ENCODE assay signal across 11 mouse cellular contexts in the genomic region with DNA sequence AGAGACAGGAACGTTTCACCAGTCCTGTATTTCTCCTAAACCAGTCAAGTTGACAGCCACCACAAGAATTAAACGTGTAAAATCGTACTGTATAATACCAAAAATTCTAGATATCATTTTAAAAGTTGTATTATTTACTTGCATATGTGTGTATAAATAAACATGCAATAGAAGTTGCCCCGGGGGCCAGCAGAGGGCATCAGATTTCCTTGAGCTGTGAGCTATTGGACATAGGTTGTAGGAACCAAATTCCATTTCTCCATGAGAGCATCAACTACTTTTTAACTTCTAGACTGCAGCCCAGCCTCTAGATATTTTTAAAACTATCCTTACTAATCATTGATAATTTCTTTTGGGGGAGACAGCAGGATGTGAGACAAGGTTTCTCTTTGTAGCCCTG. TPM values are rescaled to one million over a fixed set of nuclear protein-coding genes. Genes with fewer than 3 reads are reported as not detected.
DNase-seq lines count a peak whose midpoint lies in the region; ATAC-seq and TF ChIP-seq lines count a peak whose summit lies in the region.
"Had no signal": no experiment of that assay in that cellular context is flagged by ENCODE, and none has a peak within 500 bp of the region (broad histone marks: within the 10 kb centered on the region; RNA-seq: fewer than 3 reads in every experiment).

No protein-coding gene starts in this region.

- 91% methylated on average over 4 of the region's 4 CpGs for WGBS in intestine, embryonic 14.5 days
- WGBS in intestine, embryonic 16.5 days = 88% methylated on average over 4 of the region's 4 CpGs
- 91% methylated on average over 4 of the region's 4 CpGs for WGBS in thymus, adult 2 months
- WGBS in hindbrain, embryonic 13.5 days = 93% methylated on average over 4 of the region's 4 CpGs

- ATAC-seq in intestine, embryonic 14.5 days (replicated peaks; ENCODE audit: low FRiP score, low TSS enrichment, low read depth) = no peak
- no peak for ATAC-seq in intestine, embryonic 16.5 days
- no peak for ATAC-seq in hindbrain, embryonic 13.5 days (ENCODE audit: low FRiP score)

- H3K27ac ChIP-seq in intestine, embryonic 14.5 days (ENCODE audit: low read depth) = no peak overlapping the region
- H3K27ac ChIP-seq in intestine, embryonic 16.5 days (ENCODE audit: low read length) = no peak overlapping the region
- no peak overlapping the region for H3K27ac ChIP-seq in CH12.LX (ENCODE audit: insufficient read depth, low read depth)
- H3K27ac ChIP-seq in gastrocnemius, adult 2 months = no peak overlapping the region
- no peak overlapping the region for H3K27ac ChIP-seq in thymus, adult 2 months (ENCODE audit: control insufficient read depth, insufficient read depth, low read length)
- H3K27ac ChIP-seq in hindbrain, embryonic 13.5 days = no peak overlapping the region

- TF ChIP-seq EP300 in CH12.LX (IDR thresholded peaks at IDR 0.05; ENCODE audit: low read length) = no peak

- in situ Hi-C loops in CH12.LX (cut with MboI; ENCODE audit: low pct_ligation_motif_present, low pct_unique_long_range_greater_than_20kb, low sequenced_read_pairs) = no loop called here

- H3K4me2 ChIP-seq in intestine, embryonic 14.5 days (ENCODE audit: low read length) = no peak overlapping the region
- H3K4me2 ChIP-seq in intestine, embryonic 16.5 days (ENCODE audit: low read depth, low read length) = no peak overlapping the region
- no peak overlapping the region for H3K4me2 ChIP-seq in CH12.LX (ENCODE audit: insufficient read depth, low read depth, poor library complexity, severe bottlenecking)
- no peak overlapping the region for H3K4me2 ChIP-seq in hindbrain, embryonic 13.5 days

- no peaks in the 10 kb centered on the region; the same call in 1 of the 2 replicates for H3K79me2 ChIP-seq in CH12.LX (replicated peaks; ENCODE audit: control insufficient read depth, extremely low read depth, insufficient read depth, poor library complexity, severe bottlenecking)

- intact Hi-C loops in gastrocnemius, adult 2 months (cut with DNase I) = no loop called here
- intact Hi-C loops in left cerebral cortex, postnatal 4 days (cut with DNase I) = loop anchor here (10.0 kb wide), 1 partner anchor 87 kb away; no protein-coding TSS in a partner anchor

- TF ChIP-seq RAD21 in CH12.LX (IDR thresholded peaks at IDR 0.05; ENCODE audit: low read depth, low read length) = peak; percentile 59

- H3K27me3 ChIP-seq in intestine, embryonic 14.5 days (replicated peaks; ENCODE audit: control insufficient read depth, insufficient read depth, low read length) = no peaks in the 10 kb centered on the region
- no peaks in the 10 kb centered on the region for H3K27me3 ChIP-seq in intestine, embryonic 16.5 days (replicated peaks; ENCODE audit: control insufficient read depth, insufficient read depth, low read length)
- H3K27me3 ChIP-seq in CH12.LX (replicated peaks) = no peaks in the 10 kb centered on the region
- no peaks in the 10 kb centered on the region for H3K27me3 ChIP-seq in thymus, adult 2 months (ENCODE audit: control insufficient read depth, insufficient read depth, low read length)
- no peaks in the 10 kb centered on the region for H3K27me3 ChIP-seq in hindbrain, embryonic 13.5 days
- H3K27me3 ChIP-seq: megakaryocyte, embryonic 14.5 days had no signal

- no peaks in the 10 kb centered on the region for H3K9me3 ChIP-seq in intestine, embryonic 14.5 days (ENCODE audit: control insufficient read depth, low read length)
- H3K9me3 ChIP-seq in intestine, embryonic 16.5 days (ENCODE audit: control insufficient read depth, low read length) = no peaks in the 10 kb centered on the region
- H3K9me3 ChIP-seq in CH12.LX (replicated peaks; ENCODE audit: low read length) = no peaks in the 10 kb centered on the region
- no peaks in the 10 kb centered on the region for H3K9me3 ChIP-seq in hindbrain, embryonic 13.5 days
- H3K9me3 ChIP-seq: megakaryocyte, embryonic 14.5 days had no signal

- H3K4me3 ChIP-seq in intestine, embryonic 14.5 days (ENCODE audit: low read depth, low read length) = no peak overlapping the region
- no peak overlapping the region for H3K4me3 ChIP-seq in intestine, embryonic 16.5 days (ENCODE audit: low read length)
- H3K4me3 ChIP-seq in CH12.LX (replicated peaks in 1 of 3; ENCODE audit: low read depth in 2 of 3, low read length in 2 of 3, poor library complexity in 1 of 3) = no peak overlapping the region
- no peak overlapping the region for H3K4me3 ChIP-seq in gastrocnemius, adult 2 months
- H3K4me3 ChIP-seq in thymus, adult 2 months (ENCODE audit: control insufficient read depth, insufficient read depth, low read length) = no peak overlapping the region
- no peak overlapping the region for H3K4me3 ChIP-seq in hindbrain, embryonic 13.5 days
- H3K4me3 ChIP-seq: megakaryocyte, embryonic 14.5 days had no signal

- no peak for TF ChIP-seq POLR2A in CH12.LX (IDR thresholded peaks at IDR 0.05; ENCODE audit: low read depth, low read length)
- no peak for TF ChIP-seq POLR2A in thymus, adult 2 months (IDR thresholded peaks at IDR 0.05; ENCODE audit: control insufficient read depth, extremely low read depth, insufficient read depth, low read length, poor library complexity)

- TF ChIP-seq CTCF in CH12.LX (conservative IDR thresholded peaks at IDR 0.05 in 1 of 2, IDR thresholded peaks at IDR 0.05 in 1 of 2; ENCODE audit: low read depth in 2 of 2, low read length in 2 of 2) = peak; percentile 24 to 75; a peak in 3 of 4 replicates
- peak; percentile 67 for TF ChIP-seq CTCF in gastrocnemius, adult 2 months (IDR thresholded peaks at IDR 0.05)
- TF ChIP-seq CTCF in thymus, adult 2 months (IDR thresholded peaks at IDR 0.05; ENCODE audit: borderline replicate concordance, control insufficient read depth, extremely low read depth, insufficient read depth, low read length, poor library complexity) = no peak

- H3K9ac ChIP-seq in intestine, embryonic 14.5 days (ENCODE audit: low read length) = no peak overlapping the region
- H3K9ac ChIP-seq in intestine, embryonic 16.5 days (ENCODE audit: low read depth, low read length) = no peak overlapping the region
- H3K9ac ChIP-seq in CH12.LX (ENCODE audit: insufficient read depth, low read depth) = no peak overlapping the region
- H3K9ac ChIP-seq in hindbrain, embryonic 13.5 days = no peak overlapping the region

- dilution Hi-C loops in CH12.LX (cut with MboI; ENCODE audit: extremely low pct_ligation_motif_present, extremely low pct_unique_long_range_greater_than_20kb, low sequenced_read_pairs) = no loop called here

- peak; percentile 53 for DNase-seq in intestine, embryonic 14.5 days (ENCODE audit: low spot score)
- DNase-seq in CH12.LX (ENCODE audit: extremely low read depth) = no peak
- peak; percentile 4 for DNase-seq in T-cell, adult 2 months (ENCODE audit: low spot score)
- DNase-seq in gastrocnemius, adult 2 months = peak; percentile 58
- peak; percentile 24 for DNase-seq in left cerebral cortex, postnatal 4 days
- peak; percentile 41 for DNase-seq in thymus, adult 2 months

- peaks cover 80% of the 10 kb centered on the region for H3K36me3 ChIP-seq in intestine, embryonic 14.5 days (ENCODE audit: control insufficient read depth, insufficient read depth, low read length)
- H3K36me3 ChIP-seq in intestine, embryonic 16.5 days (ENCODE audit: control insufficient read depth, insufficient read depth, low read length) = peaks cover 7% of the 10 kb centered on the region; the same call in 1 of the 2 replicates
- peaks cover 37 to 81% of the 10 kb centered on the region in 2 experiments for H3K36me3 ChIP-seq in CH12.LX (replicated peaks in 1 of 2; ENCODE audit: control insufficient read depth in 1 of 2, insufficient read depth in 1 of 2, low read length in 1 of 2)
- peaks cover 43% of the 10 kb centered on the region for H3K36me3 ChIP-seq in thymus, adult 2 months (ENCODE audit: control insufficient read depth, insufficient read depth, low read length)
- H3K36me3 ChIP-seq in hindbrain, embryonic 13.5 days = peaks cover 63% of the 10 kb centered on the region

- H3K4me1 ChIP-seq in intestine, embryonic 14.5 days (replicated peaks; ENCODE audit: control insufficient read depth, insufficient read depth, low read length) = no peaks in the 10 kb centered on the region
- no peaks in the 10 kb centered on the region for H3K4me1 ChIP-seq in intestine, embryonic 16.5 days (ENCODE audit: control insufficient read depth, insufficient read depth, low read length)
- no peaks in the 10 kb centered on the region for H3K4me1 ChIP-seq in CH12.LX (ENCODE audit: control insufficient read depth in 1 of 2, insufficient read depth in 2 of 2)
- H3K4me1 ChIP-seq in thymus, adult 2 months (replicated peaks; ENCODE audit: control insufficient read depth, insufficient read depth, low read length) = no peaks in the 10 kb centered on the region
- no peaks in the 10 kb centered on the region for H3K4me1 ChIP-seq in hindbrain, embryonic 13.5 days (replicated peaks)

RNA-seq across cellular contexts. Expression of gene Tm4sf19, which starts 29.0 kb away (rescaled TPM):
- polyA plus RNA-seq in intestine, embryonic 14.5 days (2014; fragmentation: Nextera tagmentation; extraction: Ambion mirVana) = not detected in 2 replicates
- not detected in 2 replicates for polyA plus RNA-seq in intestine, embryonic 16.5 days (2015; fragmentation: Nextera tagmentation; extraction: Ambion mirVana)
- total RNA-seq in CH12.LX (2012; rRNA removed) (0.25 and 0.29 TPM in 2 replicates), CH12.LX (2014; rRNA removed) (0.45 and 0.78 TPM in 2 replicates)
- 0.52 and 1.3 TPM in 2 replicates for polyA plus RNA-seq in CH12.LX (2012; ENCODE audit: insufficient read length, low read depth)
- total RNA-seq in gastrocnemius, adult 2 months (2021) = not detected
- not detected for total RNA-seq in left cerebral cortex, postnatal 4 days (2021)
- polyA plus RNA-seq in thymus, adult 2 months (2012; rRNA removed) = 0.23 TPM in 2 replicates
- polyA plus RNA-seq in hindbrain, embryonic 13.5 days (2015; fragmentation: Nextera tagmentation; extraction: Ambion mirVana) = not detected in 2 replicates
- total RNA-seq: hematopoietic stem cell, adult 5-6 weeks had no signal
- polyA plus RNA-seq: stomach, embryonic 16.5 days had no signal

RNA-seq across cellular contexts. Expression of gene Ubxn7, which starts 39.3 kb away (rescaled TPM):
- polyA plus RNA-seq in intestine, embryonic 14.5 days (2014; fragmentation: Nextera tagmentation; extraction: Ambion mirVana) = 18.8 and 20.8 TPM in 2 replicates
- polyA plus RNA-seq in intestine, embryonic 16.5 days (2015; fragmentation: Nextera tagmentation; extraction: Ambion mirVana) = 13.6 and 14.7 TPM in 2 replicates
- total RNA-seq in CH12.LX (2012; rRNA removed) = 18.5 and 26.8 TPM in 2 replicates
- total RNA-seq in CH12.LX (2014; rRNA removed) = 28.0 and 32.8 TPM in 2 replicates
- 25.7 and 32.5 TPM in 2 replicates for polyA plus RNA-seq in CH12.LX (2012; ENCODE audit: insufficient read length, low read depth)
- 10 to 100 TPM; 14.5 to 16.1 TPM for total RNA-seq in gastrocnemius, adult 2 months (2021)
- total RNA-seq in left cerebral cortex, postnatal 4 days (2021) = 10 to 100 TPM; 73.2 to 77.9 TPM
- 50.1 and 60.4 TPM in 2 replicates for polyA plus RNA-seq in thymus, adult 2 months (2012; rRNA removed)
- polyA plus RNA-seq in hindbrain, embryonic 13.5 days (2015; fragmentation: Nextera tagmentation; extraction: Ambion mirVana) = 28.5 and 29.0 TPM in 2 replicates

RNA-seq across cellular contexts. Expression of gene Tctex1d2, which starts 48.2 kb away (rescaled TPM):
- polyA plus RNA-seq in intestine, embryonic 14.5 days (2014; fragmentation: Nextera tagmentation; extraction: Ambion mirVana) = 43.0 and 43.9 TPM in 2 replicates
- polyA plus RNA-seq in intestine, embryonic 16.5 days (2015; fragmentation: Nextera tagmentation; extraction: Ambion mirVana) = 32.5 and 34.0 TPM in 2 replicates
- total RNA-seq in CH12.LX (2012; rRNA removed) (not detected in 2 replicates), CH12.LX (2014; rRNA removed) (not detected in 2 replicates)
- not detected in 2 replicates for polyA plus RNA-seq in CH12.LX (2012; ENCODE audit: insufficient read length, low read depth)
- 1 to 10 TPM; 5.3 TPM for total RNA-seq in gastrocnemius, adult 2 months (2021)
- total RNA-seq in left cerebral cortex, postnatal 4 days (2021) = 10 to 100 TPM; 18.0 to 19.0 TPM
- polyA plus RNA-seq in thymus, adult 2 months (2012; rRNA removed) = 2.5 and 3.8 TPM in 2 replicates
- polyA plus RNA-seq in hindbrain, embryonic 13.5 days (2015; fragmentation: Nextera tagmentation; extraction: Ambion mirVana) = 35.4 and 36.6 TPM in 2 replicates

RNA-seq across cellular contexts. Expression of gene Pcyt1a, which starts 59.4 kb away (rescaled TPM):
- polyA plus RNA-seq in intestine, embryonic 14.5 days (2014; fragmentation: Nextera tagmentation; extraction: Ambion mirVana) = 45.0 and 51.1 TPM in 2 replicates
- polyA plus RNA-seq in intestine, embryonic 16.5 days (2015; fragmentation: Nextera tagmentation; extraction: Ambion mirVana) = 79.9 and 83.0 TPM in 2 replicates
- total RNA-seq in CH12.LX (2012; rRNA removed) (16.4 and 17.0 TPM in 2 replicates), CH12.LX (2014; rRNA removed) (20.3 and 21.1 TPM in 2 replicates)
- polyA plus RNA-seq in CH12.LX (2012; ENCODE audit: insufficient read length, low read depth) = 25.7 and 28.1 TPM in 2 replicates
- total RNA-seq in gastrocnemius, adult 2 months (2021) = 100 to 1,000 TPM; 108 to 123 TPM
- 10 to 100 TPM; 52.4 to 58.4 TPM for total RNA-seq in left cerebral cortex, postnatal 4 days (2021)
- polyA plus RNA-seq in thymus, adult 2 months (2012; rRNA removed) = 19.7 and 21.2 TPM in 2 replicates
- 45.4 and 48.2 TPM in 2 replicates for polyA plus RNA-seq in hindbrain, embryonic 13.5 days (2015; fragmentation: Nextera tagmentation; extraction: Ambion mirVana)
